Mouse (Mus musculus): ENCODE results near the gene Fgfr1op2.
"Not testable (repeated sequence)": the region's sequence is repeated elsewhere in the genome, so short reads cannot be mapped to it uniquely, and the experiment has no call there.

Fgfr1op2 gene

GRCm38 (mm10) chr6:146576903-146577302 lies at the start of gene Fgfr1op2:
Fgfr1op2 (plus strand) TSS chr6:146577203.
- no peak for DNase-seq (ENCODE audit: extremely low spot score, low spot score)

GRCm38 (mm10) chr6:146527537-146527936 lies 49.5 kb upstream of the Fgfr1op2 start:
- DNase-seq (ENCODE audit: extremely low spot score, low spot score) = no peak

- peak; percentile 28 for DNase-seq (ENCODE audit: extremely low spot score, low spot score)
These were observed 46.6 kb upstream of the Fgfr1op2 start for GRCm38 (mm10) chr6:146530363-146530762.

- DNase-seq (ENCODE audit: extremely low spot score, low spot score) = peak; percentile 24
These were observed 46.2 kb upstream of the Fgfr1op2 start for GRCm38 (mm10) chr6:146530769-146531168.

GRCm38 (mm10) chr6:146533146-146533545 lies 43.9 kb upstream of the Fgfr1op2 start:
- no peak for DNase-seq (ENCODE audit: extremely low spot score, low spot score)

GRCm38 (mm10) chr6:146535501-146535900 lies 41.5 kb upstream of the Fgfr1op2 start:
- no peak for DNase-seq (ENCODE audit: extremely low spot score, low spot score)

GRCm38 (mm10) chr6:146537111-146537510 lies 39.9 kb upstream of the Fgfr1op2 start:
- peak; percentile 11 for DNase-seq (ENCODE audit: extremely low spot score, low spot score)

- no peak for DNase-seq (ENCODE audit: extremely low spot score, low spot score)
These were observed 38.9 kb upstream of the Fgfr1op2 start for GRCm38 (mm10) chr6:146538071-146538470.

GRCm38 (mm10) chr6:146538661-146539060 lies 38.3 kb upstream of the Fgfr1op2 start:
- DNase-seq (ENCODE audit: extremely low spot score, low spot score) = no peak

- DNase-seq (ENCODE audit: extremely low spot score, low spot score) = no peak
These were observed 36.6 kb upstream of the Fgfr1op2 start for GRCm38 (mm10) chr6:146540386-146540785.

GRCm38 (mm10) chr6:146544622-146545021 lies 32.4 kb upstream of the Fgfr1op2 start:
- DNase-seq (ENCODE audit: extremely low spot score, low spot score) = no peak

- DNase-seq (ENCODE audit: extremely low spot score, low spot score) = no peak
These were observed 31.6 kb upstream of the Fgfr1op2 start for GRCm38 (mm10) chr6:146545289-146545865.

GRCm38 (mm10) chr6:146550421-146550820 lies 26.6 kb upstream of the Fgfr1op2 start:
- no peak for DNase-seq (ENCODE audit: extremely low spot score, low spot score)

- no peak for DNase-seq (ENCODE audit: extremely low spot score, low spot score)
These were observed 25.7 kb upstream of the Fgfr1op2 start for GRCm38 (mm10) chr6:146551326-146551725.

GRCm38 (mm10) chr6:146562461-146562860 lies 14.5 kb upstream of the Fgfr1op2 start:
- DNase-seq (ENCODE audit: extremely low spot score, low spot score) = not testable (repeated sequence)

GRCm38 (mm10) chr6:146572073-146572472 lies 4.9 kb upstream of the Fgfr1op2 start:
- DNase-seq (ENCODE audit: extremely low spot score, low spot score) = no peak

- DNase-seq (ENCODE audit: extremely low spot score, low spot score) = peak; percentile 96
These were observed 507 bp downstream of the Fgfr1op2 start, which contains the start of gene Ints13 for GRCm38 (mm10) chr6:146577310-146578109. Ints13 (minus strand) TSS chr6:146577835.

- no peak for DNase-seq (ENCODE audit: extremely low spot score, low spot score)
These were observed 1.1 kb downstream of the Fgfr1op2 start for GRCm38 (mm10) chr6:146578111-146578531.

GRCm38 (mm10) chr6:146578586-146578985 lies 1.6 kb downstream of the Fgfr1op2 start:
- no peak for DNase-seq (ENCODE audit: extremely low spot score, low spot score)

GRCm38 (mm10) chr6:146580381-146580926 lies 3.5 kb downstream of the Fgfr1op2 start:
- no peak for DNase-seq (ENCODE audit: extremely low spot score, low spot score)

GRCm38 (mm10) chr6:146583366-146584046 lies 6.5 kb downstream of the Fgfr1op2 start:
- no peak for DNase-seq (ENCODE audit: extremely low spot score, low spot score)

GRCm38 (mm10) chr6:146585134-146585533 lies 8.1 kb downstream of the Fgfr1op2 start:
- no peak for DNase-seq (ENCODE audit: extremely low spot score, low spot score)

All from neural tube, embryonic 10.5 days (tissue).